Mouse (Mus musculus): ENCODE results near the gene Gm45021. TPM values are rescaled to one million over a fixed set of nuclear protein-coding genes. Genes with fewer than 3 reads are reported as not detected.

Gm45021 gene
- polyA plus RNA-seq (2015; fragmentation: Nextera tagmentation; extraction: Ambion mirVana), result not detected in 2 replicates

GRCm38 (mm10) chr6:48589194-48589750 lies at the start of gene Gm45021:
Gene Gm45021 (plus strand): TSS chr6:48589610.
- no peak within 1 kb of the TSS for H3K4me2 ChIP-seq
- H3K4me1 ChIP-seq, result peaks cover 6% of the 10 kb centered on the region
- H3K9me3 ChIP-seq, result no peaks in the 10 kb centered on the region
- no peak within 1 kb of the TSS for H3K27ac ChIP-seq
- no peak within 1 kb of the TSS for H3K4me3 ChIP-seq
- 18% methylated on average over 6 of the region's 6 CpGs for WGBS
- no peak for ATAC-seq (ENCODE audit: borderline replicate concordance, extremely low read depth, low FRiP score, low TSS enrichment)
- no peaks in the 10 kb centered on the region for H3K27me3 ChIP-seq
- H3K36me3 ChIP-seq, result no peaks in the 10 kb centered on the region
- H3K9ac ChIP-seq, result no peak within 1 kb of the TSS

DNA sequence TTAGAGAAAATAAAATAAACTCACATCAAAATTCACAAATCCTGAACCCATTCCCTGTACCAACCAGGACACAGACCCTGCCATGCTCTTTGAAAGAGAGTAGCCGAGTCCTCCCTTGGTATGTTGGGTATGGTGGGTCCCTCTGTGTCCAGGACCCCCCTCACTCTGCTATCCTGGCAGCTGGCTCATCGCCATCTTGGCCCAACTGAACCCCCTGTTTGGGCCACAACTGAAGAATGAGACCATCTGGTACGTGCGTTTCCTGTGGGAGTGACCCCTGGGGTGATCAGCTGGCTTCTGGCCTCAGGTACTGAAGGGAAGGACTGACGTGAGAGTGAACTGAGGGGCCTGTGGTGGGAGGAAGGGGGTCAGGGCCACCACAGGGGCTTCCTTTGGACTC lies 49.5 kb upstream of the Gm45021 start:
- WGBS, result 70% methylated on average over 5 of the region's 5 CpGs
- Histone ChIP-seq H3K27me3 (no peaks in the 10 kb centered on the region), H3K9ac (no peak overlapping the region), H3K36me3 (no peaks in the 10 kb centered on the region), H3K4me1 (peaks cover 20% of the 10 kb centered on the region), H3K9me3 (no peaks in the 10 kb centered on the region), H3K27ac (no peak overlapping the region), H3K4me2 (no peak overlapping the region), H3K4me3 (no peak overlapping the region)
- no peak for ATAC-seq (ENCODE audit: borderline replicate concordance, extremely low read depth, low FRiP score, low TSS enrichment)

DNA sequence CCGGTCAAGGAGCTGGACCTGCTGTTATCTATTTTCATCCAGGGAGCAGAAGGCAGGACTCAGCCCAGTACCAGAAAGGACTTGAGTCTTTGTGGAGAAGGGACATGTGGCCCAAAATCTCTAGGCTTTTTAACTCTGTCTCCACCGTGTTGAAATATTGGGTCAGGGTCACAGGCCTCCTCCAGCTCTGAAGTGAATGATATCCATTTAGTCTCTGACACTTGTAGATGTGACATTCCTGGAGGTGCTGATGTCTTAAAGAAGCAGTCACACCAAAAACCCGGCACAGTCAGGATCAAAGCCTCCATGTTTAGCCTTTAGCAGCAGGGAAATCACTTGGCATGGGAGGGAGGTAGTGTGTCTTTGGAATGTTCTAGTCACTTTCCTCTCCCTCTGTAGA lies 48.7 kb upstream of the Gm45021 start:
- Histone ChIP-seq H3K9ac (no peak overlapping the region), H3K9me3 (no peaks in the 10 kb centered on the region)
- 41% methylated on average over 3 of the region's 3 CpGs for WGBS

DNA sequence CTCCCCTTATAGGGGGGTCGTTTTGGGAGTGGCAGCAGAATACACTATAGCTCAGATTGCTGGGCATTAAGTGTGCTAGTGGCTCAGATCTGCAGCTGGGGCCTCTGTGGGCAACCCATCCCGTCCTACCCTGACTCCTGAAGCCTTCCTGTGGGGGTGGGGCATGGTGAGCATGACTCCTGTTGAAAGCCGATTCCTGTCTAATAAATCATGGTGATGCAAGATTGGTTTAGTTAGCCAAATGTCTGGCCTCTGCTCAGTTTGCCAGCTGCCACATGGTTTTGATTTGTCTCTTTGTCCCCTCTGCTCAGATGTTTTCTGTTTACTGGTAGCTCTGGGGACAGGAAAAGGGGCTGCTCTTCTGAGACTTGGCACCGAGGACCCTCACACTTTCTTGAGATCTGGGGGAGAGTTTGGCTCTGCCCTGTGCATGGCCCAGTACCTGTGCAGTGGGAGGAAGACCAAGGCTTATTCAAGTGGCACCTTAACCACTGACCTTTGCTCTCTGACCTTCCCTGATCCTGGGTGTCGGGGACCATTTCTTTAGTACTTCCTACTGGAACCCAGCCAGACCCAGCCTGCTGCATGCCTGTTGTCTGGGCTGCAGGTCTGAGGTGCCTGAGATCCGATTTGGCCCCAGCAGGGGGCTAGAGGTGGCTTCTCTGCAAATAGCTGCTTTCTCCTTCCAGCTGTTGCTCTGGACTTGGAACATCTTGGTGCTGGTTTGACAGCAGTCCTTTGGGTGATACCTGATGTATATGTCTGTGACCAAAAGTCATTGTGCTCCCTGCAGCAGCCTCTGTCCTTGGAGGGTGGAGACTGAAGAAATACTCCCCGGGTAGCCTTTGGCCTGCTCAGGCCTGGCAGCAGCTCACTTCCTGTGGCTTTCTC lies 47.6 kb upstream of the Gm45021 start:
- Histone ChIP-seq H3K4me2 (no peak overlapping the region), H3K4me3 (no peak overlapping the region), H3K9me3 (no peaks in the 10 kb centered on the region), H3K4me1 (peaks cover 20% of the 10 kb centered on the region), H3K36me3 (no peaks in the 10 kb centered on the region), H3K27me3 (no peaks in the 10 kb centered on the region), H3K27ac (peak overlapping the region; percentile 22; the same call in 1 of the 2 replicates), H3K9ac (no peak overlapping the region)
- WGBS, result 23% methylated on average over 7 of the region's 7 CpGs
- peak; percentile 13; the same call in 1 of the 2 replicates for ATAC-seq (ENCODE audit: borderline replicate concordance, extremely low read depth, low FRiP score, low TSS enrichment)

More for the DNA sequence above, 48.7 kb upstream of the Gm45021 start:
- H3K36me3 ChIP-seq, result no peaks in the 10 kb centered on the region
- no peak overlapping the region for H3K4me3 ChIP-seq
- no peak overlapping the region for H3K27ac ChIP-seq
- no peaks in the 10 kb centered on the region for H3K27me3 ChIP-seq
- H3K4me2 ChIP-seq, result no peak overlapping the region
- H3K4me1 ChIP-seq, result peaks cover 20% of the 10 kb centered on the region
- ATAC-seq (ENCODE audit: borderline replicate concordance, extremely low read depth, low FRiP score, low TSS enrichment), result no peak

DNA sequence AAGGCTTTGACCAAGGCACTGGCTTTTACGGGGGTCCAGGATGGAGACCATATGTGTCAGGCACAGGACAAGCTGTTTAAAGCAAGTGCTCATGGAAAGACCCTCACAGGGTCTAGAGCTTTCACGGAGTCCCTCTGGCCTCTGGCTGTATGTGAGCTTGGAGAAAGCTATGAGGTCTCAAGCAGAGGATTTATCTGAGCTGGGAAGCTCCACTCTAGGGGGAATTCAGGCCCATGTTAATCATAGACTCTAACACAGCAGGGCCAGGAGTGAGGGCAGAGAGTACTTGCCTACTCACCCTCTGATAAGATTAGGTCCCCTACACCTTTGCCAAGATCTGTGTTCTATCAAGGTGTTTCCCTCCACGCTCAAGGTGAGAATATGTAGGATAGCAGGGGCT lies 46.8 kb upstream of the Gm45021 start:
- H3K27me3 ChIP-seq, result no peaks in the 10 kb centered on the region
- peaks cover 12% of the 10 kb centered on the region for H3K4me1 ChIP-seq
- H3K27ac ChIP-seq, result no peak overlapping the region
- no peak overlapping the region for H3K4me3 ChIP-seq
- H3K4me2 ChIP-seq, result no peak overlapping the region
- no peaks in the 10 kb centered on the region for H3K36me3 ChIP-seq
- H3K9me3 ChIP-seq, result no peaks in the 10 kb centered on the region
- no peak overlapping the region for H3K9ac ChIP-seq
- 85% methylated on average over 3 of the region's 3 CpGs for WGBS
- no peak for ATAC-seq (ENCODE audit: borderline replicate concordance, extremely low read depth, low FRiP score, low TSS enrichment)

GRCm38 (mm10) chr6:48545251-48545650 lies 44.2 kb upstream of the Gm45021 start:
- H3K27me3 ChIP-seq, result no peaks in the 10 kb centered on the region
- H3K27ac ChIP-seq, result no peak overlapping the region
- ATAC-seq (ENCODE audit: borderline replicate concordance, extremely low read depth, low FRiP score, low TSS enrichment), result no peak
- no peak overlapping the region for H3K4me2 ChIP-seq
- H3K36me3 ChIP-seq, result no peaks in the 10 kb centered on the region
- WGBS, result 49% methylated on average over 5 of the region's 5 CpGs
- peaks cover 9% of the 10 kb centered on the region for H3K4me1 ChIP-seq
- no peak overlapping the region for H3K4me3 ChIP-seq
- H3K9me3 ChIP-seq, result no peaks in the 10 kb centered on the region
- no peak overlapping the region for H3K9ac ChIP-seq

GRCm38 (mm10) chr6:48546271-48546670 lies 43.1 kb upstream of the Gm45021 start:
- ATAC-seq (ENCODE audit: borderline replicate concordance, extremely low read depth, low FRiP score, low TSS enrichment), result no peak; the same call in 1 of the 2 replicates
- Histone ChIP-seq H3K36me3 (no peaks in the 10 kb centered on the region), H3K27me3 (no peaks in the 10 kb centered on the region), H3K9me3 (no peaks in the 10 kb centered on the region), H3K4me2 (no peak overlapping the region), H3K9ac (no peak overlapping the region), H3K4me1 (peaks cover 7% of the 10 kb centered on the region), H3K27ac (no peak overlapping the region), H3K4me3 (no peak overlapping the region)
- 64% methylated on average over 1 of the region's 1 CpGs for WGBS

GRCm38 (mm10) chr6:48546858-48547257 lies 42.6 kb upstream of the Gm45021 start:
- Histone ChIP-seq H3K27me3 (no peaks in the 10 kb centered on the region), H3K4me2 (no peak overlapping the region), H3K36me3 (no peaks in the 10 kb centered on the region), H3K9ac (no peak overlapping the region), H3K4me1 (peaks cover 3% of the 10 kb centered on the region), H3K9me3 (no peaks in the 10 kb centered on the region), H3K4me3 (no peak overlapping the region), H3K27ac (no peak overlapping the region)
- 49% methylated on average over 4 of the region's 4 CpGs for WGBS
- ATAC-seq (ENCODE audit: borderline replicate concordance, extremely low read depth, low FRiP score, low TSS enrichment), result no peak

- Histone ChIP-seq H3K4me1 (no peaks in the 10 kb centered on the region), H3K36me3 (no peaks in the 10 kb centered on the region), H3K27me3 (no peaks in the 10 kb centered on the region), H3K4me3 (no peak overlapping the region), H3K9ac (no peak overlapping the region), H3K27ac (no peak overlapping the region), H3K9me3 (no peaks in the 10 kb centered on the region), H3K4me2 (no peak overlapping the region)
- no peak for ATAC-seq (ENCODE audit: borderline replicate concordance, extremely low read depth, low FRiP score, low TSS enrichment)
- 79% methylated on average over 6 of the region's 6 CpGs for WGBS
Observed at GRCm38 (mm10) chr6:48548314-48548713, 41.1 kb upstream of the Gm45021 start.

- no peak overlapping the region for H3K27ac ChIP-seq
- H3K9me3 ChIP-seq, result no peaks in the 10 kb centered on the region
- no peak overlapping the region for H3K4me2 ChIP-seq
- no peaks in the 10 kb centered on the region for H3K36me3 ChIP-seq
- 50% methylated on average over 4 of the region's 4 CpGs for WGBS
- ATAC-seq (ENCODE audit: borderline replicate concordance, extremely low read depth, low FRiP score, low TSS enrichment), result no peak
- H3K4me1 ChIP-seq, result peaks cover 9% of the 10 kb centered on the region; the same call in 1 of the 2 replicates
- H3K9ac ChIP-seq, result no peak overlapping the region
- H3K4me3 ChIP-seq, result no peak overlapping the region
- no peaks in the 10 kb centered on the region for H3K27me3 ChIP-seq
Observed at GRCm38 (mm10) chr6:48552918-48553317, 36.5 kb upstream of the Gm45021 start.

GRCm38 (mm10) chr6:48553819-48554218 lies 35.6 kb upstream of the Gm45021 start:
- H3K9me3 ChIP-seq, result no peaks in the 10 kb centered on the region
- WGBS, result 73% methylated on average over 4 of the region's 4 CpGs
- H3K27ac ChIP-seq, result peak overlapping the region; percentile 99

More at GRCm38 (mm10) chr6:48553819-48554218, 35.6 kb upstream of the Gm45021 start:
- H3K36me3 ChIP-seq, result no peaks in the 10 kb centered on the region
- H3K9ac ChIP-seq, result peak overlapping the region; percentile 61; the same call in 1 of the 2 replicates
- peak overlapping the region; percentile 59 for H3K4me3 ChIP-seq
- peak overlapping the region; percentile 82 for H3K4me2 ChIP-seq
- ATAC-seq (ENCODE audit: borderline replicate concordance, extremely low read depth, low FRiP score, low TSS enrichment), result no peak
- H3K27me3 ChIP-seq, result no peaks in the 10 kb centered on the region
- peaks cover 9% of the 10 kb centered on the region; the same call in 1 of the 2 replicates for H3K4me1 ChIP-seq

Data from lung, embryonic 15.5 days (tissue).